Mouse (Mus musculus): ENCODE measurements at regions not wholly inside any gene's neighbourhood (a gene's known extent, or its start where the extent isn't known, plus 50 kb on each side); places are given as distances from the start of the nearest gene placed in this dataset.

DNA sequence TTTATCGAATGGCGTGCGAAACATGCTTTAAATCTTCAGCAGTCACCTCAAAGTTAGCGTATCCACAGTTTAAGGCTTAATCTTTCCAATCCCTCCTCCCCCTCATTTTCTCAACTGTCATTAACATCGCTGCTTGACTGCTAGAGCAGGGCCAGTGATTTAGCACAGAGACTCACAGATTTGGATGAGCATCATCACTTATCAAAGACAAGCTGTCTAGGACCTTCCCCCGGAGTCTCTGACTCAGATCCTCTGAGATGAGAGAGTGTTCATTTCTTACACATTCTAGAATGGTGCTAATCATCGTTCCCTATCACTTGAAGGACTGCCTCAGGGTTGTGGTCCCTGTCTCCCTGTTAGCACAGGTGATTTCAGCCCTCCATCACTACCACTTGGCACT lies 112.1 kb upstream of the Tmem132c start:
- intact Hi-C loops (cut with DNase I) = no loop called here
- Histone ChIP-seq H3K4me3 (no peak overlapping the region), H3K27ac (no peak overlapping the region)
- TF ChIP-seq CTCF (IDR thresholded peaks at IDR 0.05) = no peak
- DNase-seq (ENCODE audit: extremely low spot score in 1 of 2, low spot score in 2 of 2) = peak in 1 of 2 experiments; percentile 12

DNA sequence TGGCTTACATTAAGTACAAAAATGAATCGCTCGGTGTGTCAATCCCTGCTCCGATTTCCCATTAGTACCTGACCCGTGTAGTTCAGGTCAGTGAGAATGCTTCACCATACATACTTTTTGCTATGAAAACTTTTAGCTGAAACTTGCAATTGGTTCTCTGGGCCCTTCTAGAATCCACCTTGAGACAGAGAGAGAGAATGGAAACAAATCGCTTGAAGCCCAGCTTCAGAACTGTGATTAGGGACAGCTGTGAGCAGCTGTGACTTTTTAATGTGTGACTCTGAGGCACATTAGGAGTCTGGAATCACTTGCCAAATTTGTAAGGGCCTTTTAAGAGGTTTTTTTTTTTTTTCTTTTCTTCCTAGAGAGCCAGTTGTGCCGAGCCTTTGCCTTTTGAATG lies 107.2 kb upstream of the Tmem132c start:
- intact Hi-C loops (cut with DNase I) = no loop called here
- DNase-seq (ENCODE audit: extremely low spot score in 1 of 2, low spot score in 2 of 2) = no peak
- no peak overlapping the region for H3K4me3 ChIP-seq
- no peak for TF ChIP-seq CTCF (IDR thresholded peaks at IDR 0.05)
- H3K27ac ChIP-seq = no peak overlapping the region

- Histone ChIP-seq H3K4me3 (no peak overlapping the region), H3K27ac (no peak overlapping the region)
- no peak for TF ChIP-seq CTCF (IDR thresholded peaks at IDR 0.05)
- no peak for DNase-seq (ENCODE audit: extremely low spot score in 1 of 2, low spot score in 2 of 2)
- intact Hi-C loops (cut with DNase I) = no loop called here
These were observed 101.0 kb upstream of the Tmem132c start for GRCm38 (mm10) chr5:127140651-127141050.

- intact Hi-C loops (cut with DNase I) = no loop called here
- peak; percentile 71 for TF ChIP-seq CTCF (IDR thresholded peaks at IDR 0.05)
- no peak overlapping the region for H3K27ac ChIP-seq
- peak; percentile 11 to 29 for DNase-seq (ENCODE audit: extremely low spot score in 1 of 2, low spot score in 2 of 2)
- no peak overlapping the region for H3K4me3 ChIP-seq
These were observed 81.3 kb upstream of the Tmem132c start for GRCm38 (mm10) chr5:127160292-127160691.

GRCm38 (mm10) chr5:127163376-127163775 lies 78.2 kb upstream of the Tmem132c start:
- H3K27ac ChIP-seq = peak overlapping the region; percentile 34
- TF ChIP-seq CTCF (IDR thresholded peaks at IDR 0.05) = no peak
- no peak overlapping the region for H3K4me3 ChIP-seq
- intact Hi-C loops (cut with DNase I) = no loop called here
- DNase-seq (ENCODE audit: extremely low spot score in 1 of 2, low spot score in 2 of 2) = no peak

- Histone ChIP-seq H3K27ac (no peak overlapping the region), H3K4me3 (no peak overlapping the region)
- intact Hi-C loops (cut with DNase I) = no loop called here
- peak; percentile 26; the same call in 1 of the 2 replicates for TF ChIP-seq CTCF (IDR thresholded peaks at IDR 0.05)
- DNase-seq (ENCODE audit: extremely low spot score in 1 of 2, low spot score in 2 of 2) = no peak
These were observed 52.6 kb upstream of the Tmem132c start for GRCm38 (mm10) chr5:127189021-127189420.

Measured in left cerebral cortex, adult 2 months (tissue).